Mouse (Mus musculus): ENCODE measurements around the gene Alox12e.
"Not testable (repeated sequence)": the region's sequence is repeated elsewhere in the genome, so short reads cannot be mapped to it uniquely, and the experiment has no call there.

Gene Alox12e

DNA sequence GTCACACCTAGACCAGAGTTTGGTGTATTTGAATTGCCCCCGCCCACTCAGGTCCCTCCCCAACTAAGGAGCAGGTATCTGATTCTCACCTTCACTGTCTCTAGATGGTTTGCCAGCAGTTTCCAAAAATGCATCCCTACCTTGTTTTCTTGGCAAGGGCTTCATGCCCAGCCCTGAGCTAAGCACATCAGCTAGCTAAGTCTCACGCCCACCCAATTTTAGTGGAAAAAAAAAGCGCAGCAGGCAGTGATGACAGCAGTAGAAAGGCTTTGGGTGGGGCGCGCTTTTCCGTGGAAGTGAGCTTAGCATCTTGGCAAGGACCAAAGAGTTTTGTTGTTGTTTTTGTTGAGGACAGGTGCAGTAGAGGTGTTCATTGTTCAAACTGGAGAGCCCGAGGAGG, at the start of gene Alox12e:
Gene Alox12e, minus strand, starts transcription at position 101 of the 400 bp plus-strand sequence.
- DNase-seq, result no peak

DNA sequence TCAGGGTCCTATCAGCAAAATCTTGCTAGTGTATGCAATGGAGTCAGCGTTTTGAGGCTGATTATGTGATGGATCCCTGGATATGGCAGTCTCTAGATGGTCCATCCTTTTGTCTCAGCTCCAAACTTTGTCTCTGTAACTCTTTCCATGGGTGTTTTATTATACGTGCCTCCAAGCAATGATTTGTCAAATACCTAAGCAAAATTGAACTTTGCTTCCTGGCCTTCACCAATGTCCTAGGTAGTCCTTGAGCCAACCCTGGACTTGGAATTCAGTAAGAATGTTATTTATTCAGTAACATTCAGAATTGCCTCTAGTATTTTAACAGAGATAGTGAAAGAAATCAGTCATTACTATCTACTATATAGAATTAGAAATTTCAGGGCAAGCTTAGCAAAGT, 46.2 kb upstream of the Alox12e start:
- DNase-seq, result not testable (repeated sequence)

DNA sequence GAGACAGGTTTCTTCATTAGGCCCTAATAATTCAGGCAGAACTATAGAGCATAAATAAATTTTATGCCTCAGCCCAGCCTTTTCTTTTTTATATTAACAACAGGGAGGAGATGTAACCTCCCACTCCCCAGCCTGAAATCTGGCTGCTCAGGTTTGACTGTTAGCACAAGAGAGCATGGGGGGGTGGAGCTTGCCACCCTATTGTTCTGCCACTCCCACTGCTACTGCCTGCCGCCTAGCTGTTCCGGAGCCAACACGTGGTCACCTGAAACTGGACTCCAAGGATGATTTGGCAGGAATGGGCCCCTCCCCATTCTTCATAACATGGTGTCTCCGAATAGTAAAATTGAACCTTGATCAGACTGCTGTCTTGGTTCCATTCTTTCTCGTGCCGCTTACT, 45.3 kb upstream of the Alox12e start:
- peak in 1 of 2 experiments; percentile 37 for DNase-seq

DNA sequence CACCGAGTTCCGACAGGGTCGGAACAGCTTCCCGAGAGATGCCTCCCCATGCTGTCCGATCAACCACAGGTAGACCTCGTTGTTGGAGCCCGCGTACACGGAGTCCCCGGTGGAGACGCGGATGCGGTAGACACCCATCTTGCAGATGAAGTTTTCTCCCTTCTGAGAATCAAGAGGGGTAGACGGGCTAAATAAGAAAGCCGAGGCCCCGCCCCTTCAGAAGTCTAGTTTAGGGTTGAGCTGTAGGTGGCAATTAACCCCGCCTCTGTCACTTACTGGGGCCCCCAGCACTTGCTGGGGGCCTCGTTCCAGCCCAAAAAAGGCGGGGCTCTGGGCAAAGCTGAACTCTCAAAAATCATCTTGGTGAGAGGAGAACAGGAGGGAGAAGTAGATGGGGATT, 29.4 kb upstream of the Alox12e start, which contains the start of gene Alox15:
Gene Alox15, minus strand, starts transcription at position 164 of the 400 bp plus-strand sequence.
- peak in 1 of 2 experiments; percentile 32 for DNase-seq

DNA sequence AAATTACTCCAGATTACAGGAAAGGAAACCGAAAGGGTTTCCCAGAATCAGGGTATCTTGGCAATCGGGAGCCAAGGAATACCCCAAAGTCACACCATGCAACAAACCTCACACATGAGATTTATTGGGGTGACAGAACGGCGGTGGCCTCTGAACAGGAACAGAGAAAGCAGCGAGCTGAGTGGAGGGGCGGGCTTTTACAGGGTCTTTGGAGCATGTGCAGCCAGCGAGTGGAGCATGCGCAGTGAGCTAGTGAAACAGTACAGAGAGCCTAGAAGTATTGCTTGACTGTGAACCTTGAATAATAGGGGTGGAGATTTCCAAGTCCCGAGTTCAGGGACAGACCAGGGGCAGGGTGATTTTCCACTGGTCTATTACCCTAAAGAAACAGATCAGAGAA, 26.2 kb upstream of the Alox12e start:
- DNase-seq, result no peak

DNA sequence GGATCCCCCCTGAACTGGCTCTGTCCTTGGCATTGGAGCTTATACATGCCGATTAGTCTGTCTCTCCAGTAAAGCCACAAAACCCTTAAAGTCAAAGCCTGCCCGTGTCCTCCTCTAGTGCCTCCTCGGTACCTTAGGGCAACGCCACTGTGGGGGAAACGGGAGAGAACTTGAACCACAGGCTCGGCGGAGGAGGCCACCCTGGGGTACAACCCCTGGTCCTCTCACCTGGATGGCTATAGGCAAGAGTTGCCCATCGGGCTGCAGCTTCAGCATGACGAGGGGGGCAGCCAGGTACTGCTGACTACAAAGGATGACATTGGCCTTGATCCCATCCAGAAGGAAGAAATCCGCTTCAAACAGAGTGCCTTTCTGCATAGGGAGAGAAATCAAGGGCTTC, 25.4 kb upstream of the Alox12e start:
- no peak for DNase-seq

DNA sequence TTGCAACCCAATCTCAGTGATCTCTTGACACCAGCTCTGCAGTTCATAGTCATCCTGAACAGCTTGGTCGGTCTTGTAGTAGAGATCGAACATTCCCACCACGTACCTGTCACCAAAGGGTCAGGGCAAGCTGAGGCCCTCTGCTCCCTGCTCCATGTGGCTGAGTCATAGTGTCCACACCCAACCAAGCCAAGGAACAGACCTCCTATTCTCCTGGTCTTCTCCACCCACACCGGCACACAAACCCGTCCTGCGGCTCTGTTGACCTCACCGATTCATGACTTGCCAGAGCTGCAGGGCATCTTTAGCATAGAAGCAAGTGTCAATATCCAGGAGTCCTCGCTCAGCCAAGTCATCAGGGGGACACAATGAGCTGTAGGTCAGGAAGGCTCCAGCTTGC, 23.1 kb upstream of the Alox12e start:
- no peak for DNase-seq

DNA sequence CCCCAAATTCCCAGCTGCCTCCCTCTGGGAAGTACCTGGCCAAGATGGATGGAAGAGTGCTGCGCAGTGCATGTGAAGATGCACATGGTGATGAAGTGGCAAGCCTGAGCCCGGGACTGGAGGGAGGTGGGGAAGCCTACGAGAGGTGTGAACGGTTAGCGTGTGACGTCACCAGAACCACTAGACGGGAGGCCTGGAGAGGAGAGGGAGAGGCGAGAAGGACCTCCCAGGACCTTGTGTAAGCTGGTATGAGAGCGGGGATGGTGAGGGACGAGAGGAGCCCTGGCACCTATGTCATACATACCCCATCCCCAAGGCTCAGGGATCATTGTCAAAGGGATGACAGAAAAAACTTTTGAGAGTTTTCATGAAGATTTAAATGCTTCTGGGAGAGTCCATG, 22.6 kb upstream of the Alox12e start:
- DNase-seq, result no peak

DNA sequence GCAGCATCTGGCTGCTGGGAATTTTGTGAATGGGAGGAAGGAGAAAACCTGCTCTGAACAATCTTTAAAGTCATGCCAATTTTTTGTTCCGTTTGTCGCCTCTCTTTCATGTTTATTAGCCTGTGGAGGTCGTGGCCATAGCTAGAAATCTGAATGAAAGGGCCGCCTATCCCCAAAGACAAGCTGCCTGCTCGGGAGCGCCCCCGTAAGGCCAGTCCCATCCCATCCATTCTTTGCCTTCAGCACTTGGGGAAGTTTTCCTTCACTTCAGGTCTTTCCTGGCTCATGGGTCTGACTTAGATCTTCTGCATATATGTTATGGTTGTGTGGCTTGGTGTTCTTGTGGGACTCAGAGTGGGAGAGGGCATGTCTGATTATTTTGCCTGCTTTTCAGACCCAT, 17.1 kb upstream of the Alox12e start:
- no peak for DNase-seq

DNA sequence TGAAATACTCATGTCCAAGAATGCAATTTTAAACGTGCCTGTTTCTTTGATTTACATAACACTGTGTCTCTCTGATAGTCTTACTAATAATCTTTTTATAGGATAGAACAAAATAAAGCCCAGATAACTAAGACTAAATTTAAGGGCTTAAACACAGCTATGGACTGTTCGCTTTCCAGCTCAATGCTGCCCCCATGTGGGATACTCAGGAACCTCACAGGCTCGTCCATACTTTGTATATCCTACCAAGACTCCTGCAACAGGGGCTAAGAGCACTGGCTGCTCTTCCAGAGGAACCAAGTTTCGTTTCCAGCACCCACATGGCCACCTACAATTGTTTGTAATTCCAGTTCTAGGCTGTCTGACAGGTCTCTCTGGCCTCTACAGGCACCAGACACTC, 12.0 kb upstream of the Alox12e start:
- DNase-seq, result peak; percentile 52 to 88

DNA sequence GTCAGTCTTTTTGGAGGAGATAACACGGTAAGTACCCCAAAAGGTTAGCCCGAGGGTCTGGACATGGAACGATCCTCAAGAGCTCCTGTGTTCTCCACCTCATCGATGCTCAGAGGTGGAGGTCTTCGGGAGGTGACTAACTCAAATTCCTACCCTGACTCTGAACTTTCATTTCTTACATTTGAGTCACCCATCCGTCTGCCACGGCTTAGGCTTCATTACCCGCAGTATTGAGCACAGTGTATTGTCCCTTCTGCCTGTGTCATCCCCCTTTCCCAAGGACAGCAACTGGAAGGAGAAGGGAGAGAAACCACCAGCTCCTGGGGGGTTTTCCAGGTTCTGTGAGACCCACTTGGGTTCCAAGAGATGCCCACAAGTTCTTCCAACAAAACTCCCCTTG, 2.3 kb upstream of the Alox12e start:
- no peak for DNase-seq

DNA sequence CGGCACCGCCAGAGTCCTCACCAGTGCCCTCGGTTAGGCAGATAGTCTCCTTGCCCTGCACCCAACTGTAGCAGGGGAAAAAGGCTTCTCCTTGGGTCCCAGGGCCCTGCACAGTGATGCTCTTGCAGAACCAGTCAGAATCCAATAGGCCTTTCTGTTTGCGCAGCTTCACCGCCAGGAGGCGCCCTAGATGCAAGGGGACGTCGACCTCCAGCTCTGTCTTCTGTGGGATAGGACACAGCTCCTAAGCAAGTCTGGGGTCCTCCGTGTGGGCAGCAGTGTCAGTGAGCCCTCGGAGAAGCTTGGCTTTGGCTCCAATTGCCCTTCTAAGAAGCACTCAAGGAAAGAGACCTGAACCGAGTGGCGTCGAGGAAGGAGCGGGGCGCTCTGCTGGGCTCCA, 764 bp downstream of the Alox12e start:
- DNase-seq, result peak; percentile 18 to 78

DNA sequence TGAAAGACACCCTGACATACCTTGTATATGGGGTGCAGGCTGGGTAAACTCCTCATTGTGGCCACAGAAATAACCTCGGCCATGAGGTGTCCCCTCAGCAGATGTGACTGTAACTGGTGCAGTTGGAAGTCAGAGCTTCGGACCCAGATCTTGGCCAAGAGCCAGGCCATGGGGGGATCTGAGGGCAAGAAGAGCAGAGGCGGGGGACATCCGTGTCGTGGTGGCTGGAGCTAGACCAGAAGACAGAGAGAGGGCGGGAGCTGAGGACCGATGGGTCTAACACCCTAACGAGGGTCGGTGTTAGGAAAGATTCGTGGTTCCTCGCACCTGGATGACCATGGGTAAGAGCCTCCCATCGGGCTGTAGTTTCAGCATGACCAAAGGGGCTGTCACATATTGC, 2.8 kb downstream of the Alox12e start:
- no peak for DNase-seq

DNA sequence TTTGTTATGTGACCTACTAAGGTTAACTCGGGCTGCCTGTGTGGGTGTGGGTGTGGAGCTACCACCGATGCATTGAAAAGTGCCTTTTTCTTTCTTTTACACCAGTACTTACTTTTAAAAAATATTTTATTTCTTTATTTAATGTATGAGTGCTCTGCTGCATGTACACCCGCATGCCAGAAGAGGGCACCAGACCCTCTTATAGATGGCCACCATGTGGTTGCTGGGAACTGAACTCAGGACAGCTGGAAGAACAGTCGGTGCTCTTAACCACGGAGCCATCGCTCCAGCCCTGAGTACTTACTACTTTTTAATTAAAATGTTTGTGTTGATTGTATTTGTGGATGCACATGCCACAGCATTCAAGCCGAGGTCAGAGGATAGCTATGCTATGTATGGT, 8.6 kb downstream of the Alox12e start:
- DNase-seq, result peak; percentile 6 to 59

DNA sequence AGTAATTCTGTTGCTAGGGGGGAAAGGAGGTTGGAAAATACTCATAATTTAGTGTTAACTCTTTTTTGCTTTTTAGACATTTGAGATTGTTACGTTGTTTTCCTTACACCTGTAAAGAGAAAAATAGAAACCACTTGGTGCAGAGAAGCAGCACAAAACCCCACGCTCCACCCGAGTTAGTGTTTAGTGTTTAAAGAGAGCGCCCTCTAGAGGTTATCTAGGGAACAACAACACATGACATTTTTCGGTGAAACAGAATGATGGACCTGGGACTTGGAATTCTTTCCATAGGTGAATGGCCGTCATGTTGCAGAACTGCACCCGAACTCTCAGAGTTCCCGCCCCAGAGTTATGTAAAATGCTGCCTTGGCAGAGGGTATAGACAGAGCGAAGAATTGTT, 13.1 kb downstream of the Alox12e start:
- peak; percentile 70 to 74 for DNase-seq

DNA sequence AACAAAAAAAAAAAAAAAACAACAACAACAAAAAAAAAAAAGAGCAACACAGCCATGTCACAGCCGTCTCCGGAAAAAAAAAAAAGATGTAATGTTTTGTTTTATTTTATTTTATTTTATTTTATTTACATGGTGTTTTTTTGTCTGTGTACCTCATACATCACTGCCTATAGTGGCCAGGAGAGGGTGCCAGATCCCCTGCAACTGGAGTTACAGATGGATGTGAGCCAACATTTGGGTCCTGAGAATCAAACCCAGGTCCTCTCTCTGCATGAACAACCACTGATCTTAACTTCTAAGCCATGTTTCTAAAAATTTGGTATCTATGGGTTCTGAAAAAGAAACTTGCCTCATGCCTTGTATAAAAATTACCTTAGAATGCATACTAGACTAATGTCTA, 14.1 kb downstream of the Alox12e start:
- DNase-seq, result peak; percentile 3 to 37

DNA sequence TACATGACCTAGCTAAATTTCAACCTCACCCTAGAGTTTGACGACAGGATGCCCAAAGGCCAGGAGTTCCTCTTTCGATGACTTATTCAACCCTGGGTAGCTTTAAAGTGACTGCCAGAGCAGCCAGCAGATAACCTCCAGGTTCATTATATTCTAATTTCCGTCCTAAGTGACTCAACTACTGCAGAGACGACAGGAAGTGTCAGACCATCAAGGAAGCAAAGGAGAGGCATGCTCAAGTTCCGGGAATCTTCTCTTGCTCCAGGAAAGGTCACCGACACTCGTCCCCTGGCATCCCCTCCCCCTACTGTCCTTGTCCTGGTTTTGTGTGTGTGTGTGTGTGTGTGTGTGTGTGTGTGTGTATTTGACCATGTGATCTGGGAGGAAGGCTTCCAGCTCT, 16.3 kb downstream of the Alox12e start:
- DNase-seq, result peak; percentile 56 to 68

DNA sequence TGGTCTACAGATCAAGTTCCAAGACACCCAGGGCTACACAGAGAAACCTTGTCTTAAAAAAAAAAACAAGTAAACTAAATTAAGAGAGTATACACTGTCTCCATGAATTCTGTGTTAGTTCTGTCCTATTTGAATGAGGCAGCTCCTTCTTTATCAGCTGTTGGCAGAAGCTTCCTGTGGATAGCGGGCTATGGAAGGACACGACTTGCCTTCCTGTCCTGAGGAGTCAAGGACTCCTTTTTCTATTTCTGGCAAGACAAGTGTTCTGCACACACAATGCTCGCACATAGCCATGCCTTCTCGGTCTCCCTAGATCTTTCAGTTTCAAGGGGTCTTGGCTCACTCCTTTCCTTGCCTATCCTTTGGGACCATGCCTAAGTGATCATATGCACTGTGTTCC, 20.1 kb downstream of the Alox12e start:
- DNase-seq, result peak in 1 of 2 experiments; percentile 16

DNA sequence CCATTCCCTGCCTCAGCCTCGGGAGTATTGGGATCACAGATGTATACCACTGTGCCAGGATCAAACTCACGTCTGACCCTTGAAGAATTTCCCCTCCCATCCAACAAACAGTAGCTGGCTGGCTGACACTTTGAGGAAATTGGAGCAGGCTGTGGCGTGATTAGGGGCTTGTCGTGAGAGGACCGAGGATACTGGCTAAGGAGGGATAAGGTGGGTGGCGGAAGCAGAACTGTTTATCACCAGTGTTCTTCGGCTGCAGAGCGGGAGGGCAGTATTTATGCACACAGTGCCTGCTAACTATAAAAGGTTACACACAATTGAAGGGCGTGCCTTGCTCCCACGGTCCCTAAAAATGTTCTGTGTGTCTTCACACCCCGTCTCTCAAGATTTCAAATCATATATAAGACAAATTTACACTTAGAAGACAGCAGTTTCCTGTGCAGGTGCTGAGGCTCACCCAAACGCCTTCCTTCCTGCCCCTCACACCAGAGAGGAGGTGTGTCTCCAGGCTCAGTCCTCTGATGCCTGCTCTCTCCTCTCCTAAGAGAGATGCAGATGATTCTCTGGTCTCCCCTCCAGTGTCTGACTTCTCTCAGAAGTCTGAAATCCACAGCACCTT, 24.5 kb downstream of the Alox12e start:
- peak; percentile 15 to 16 for DNase-seq

DNA sequence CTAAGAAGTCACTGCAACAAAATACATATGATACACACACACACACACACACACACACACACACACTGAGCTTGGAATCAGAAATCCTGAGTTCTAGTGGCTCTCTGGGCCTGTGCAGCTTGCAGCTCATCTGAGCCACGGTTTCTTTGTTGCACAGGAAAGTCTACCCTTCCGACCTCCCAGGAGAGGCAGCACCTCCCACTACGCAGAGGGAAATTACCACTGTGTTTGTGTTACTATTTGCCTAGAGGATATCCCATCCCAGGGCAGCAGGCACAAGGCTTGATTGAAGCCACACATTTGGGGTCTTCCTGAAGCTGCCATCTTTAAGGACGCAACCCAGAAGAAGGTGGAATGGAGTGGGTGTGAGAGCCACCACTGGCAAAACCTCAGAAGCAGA, 25.0 kb downstream of the Alox12e start:
- DNase-seq, result peak; percentile 7 to 14

DNA sequence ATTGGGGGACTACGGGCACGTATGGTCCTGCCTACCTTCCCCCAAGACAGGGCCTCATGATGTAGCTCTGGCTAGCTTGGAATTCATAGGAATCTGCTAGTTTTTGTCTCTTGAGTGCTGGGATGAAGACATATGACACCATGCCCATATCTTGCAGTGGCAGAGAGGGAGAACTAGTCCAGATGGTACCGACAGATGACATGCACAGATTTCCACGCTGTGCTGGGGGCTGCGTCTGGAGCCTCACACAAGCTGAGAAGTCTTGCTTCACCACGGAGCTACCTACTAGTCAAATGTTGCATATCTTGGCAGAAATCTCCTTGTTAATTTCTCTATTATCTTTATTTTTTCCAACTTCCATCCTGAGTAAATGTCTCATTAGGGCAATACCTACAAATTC, 28.5 kb downstream of the Alox12e start:
- DNase-seq, result no peak

DNA sequence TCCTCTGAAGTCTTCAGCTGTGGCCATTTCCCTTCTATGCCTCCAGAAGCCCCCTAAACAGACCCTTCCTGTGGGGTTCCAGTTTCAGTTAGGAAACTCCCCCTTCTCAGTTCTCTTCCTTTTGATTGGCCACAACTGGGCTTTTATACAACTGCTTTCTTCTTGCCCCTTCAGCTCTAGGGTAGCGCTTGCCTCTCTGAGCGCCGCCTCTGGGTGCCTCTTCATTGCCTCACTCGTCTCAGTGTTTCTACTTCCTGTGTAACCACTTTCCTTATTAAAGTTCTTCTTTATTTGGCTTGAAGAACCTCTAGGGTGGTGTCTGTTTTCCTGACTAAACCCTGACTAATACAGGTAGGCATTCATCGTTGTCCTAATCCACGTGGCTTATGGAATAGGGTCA, 31.2 kb downstream of the Alox12e start:
- no peak for DNase-seq

DNA sequence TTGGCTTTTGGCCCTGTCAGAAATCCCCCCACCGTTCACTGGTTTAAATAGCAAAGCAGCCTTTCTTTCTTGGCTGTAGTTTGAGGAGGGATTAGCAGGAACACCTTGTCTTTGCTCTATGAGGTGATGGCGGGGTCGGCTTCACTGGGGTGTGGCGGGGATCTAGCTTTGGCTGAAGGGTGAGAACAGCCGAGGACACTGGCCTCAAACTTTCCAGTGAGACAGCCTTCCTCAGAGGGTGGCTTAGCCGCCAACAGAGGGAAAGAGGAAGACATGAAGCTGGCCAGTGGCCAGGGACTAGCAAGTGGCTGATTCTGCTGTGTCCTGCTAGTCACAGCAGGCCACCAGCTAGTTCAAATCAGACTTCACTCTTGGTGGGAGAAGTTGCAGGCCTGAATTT, 33.2 kb downstream of the Alox12e start:
- peak in 1 of 2 experiments; percentile 50 for DNase-seq

DNA sequence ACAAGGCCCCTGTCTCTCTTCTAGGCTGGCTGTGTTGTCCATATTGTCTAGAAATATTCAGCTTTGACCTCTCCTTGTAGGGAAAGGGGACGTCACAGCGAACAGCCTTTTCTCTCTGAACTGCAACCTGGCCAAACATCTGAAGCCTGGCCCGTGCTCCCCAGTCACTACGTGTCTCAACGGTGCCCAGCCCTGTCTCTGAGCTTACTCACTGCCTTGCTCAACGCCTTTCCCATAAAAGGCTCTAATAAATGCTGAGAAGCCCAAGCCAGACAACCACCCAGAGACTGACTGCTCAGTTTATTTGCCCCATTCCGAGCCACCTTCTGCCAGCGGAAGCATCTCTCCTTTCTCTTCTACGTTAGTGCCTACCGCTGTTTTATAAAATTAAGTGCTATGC, 34.3 kb downstream of the Alox12e start:
- DNase-seq, result no peak

DNA sequence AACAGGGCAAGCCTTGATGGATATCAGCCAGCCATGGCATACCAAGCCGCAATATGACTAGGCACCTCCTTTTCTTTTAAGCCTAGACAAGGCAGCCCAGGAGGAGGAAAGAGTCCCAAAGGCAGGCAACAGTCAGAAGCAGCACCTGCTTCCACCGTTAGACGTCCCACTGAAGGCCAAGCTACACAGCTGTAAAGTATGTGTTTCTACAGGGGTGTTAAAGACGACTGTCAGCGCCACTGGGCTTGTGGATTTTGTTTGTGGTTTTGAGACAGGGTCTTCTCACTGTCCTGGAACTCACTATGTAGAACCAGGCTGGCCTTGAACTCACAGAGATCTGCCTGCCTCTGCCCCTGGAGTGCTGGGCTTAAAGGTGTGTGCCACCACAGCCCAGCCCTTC, 36.7 kb downstream of the Alox12e start:
- DNase-seq, result no peak
